Mouse (Mus musculus) gastrocnemius, postnatal 25 days (tissue): ENCODE results near the gene Patj. TPM values are rescaled to one million over a fixed set of nuclear protein-coding genes. Genes with fewer than 3 reads are reported as not detected.

Experiments used
- DNase-seq: peaks from one replicate; pipeline ENCODE4 v3.0.0; 2022
- microRNA-seq, 2 experiments: library from miRNA; unstranded; fragments of <30 nt; microRNA quantifications; one replicate each; pipeline ENCODE4 v1.2.0; 2021; ENCODE audit warnings: borderline replicate concordance in 2 of 2
- total RNA-seq, 2 experiments: library from RNA; stranded (reverse); gene quantifications; 1 replicate in 1 of 2; 2 replicates in 1 of 2; pipeline ENCODE4 v1.2.3; 2021

The Patj gene
- total RNA-seq, 2 experiments from 2014 or later = 1.6 to 2.6 TPM

- no peak for DNase-seq
Measured at GRCm38 (mm10) chr4:98727295-98727958, 331.8 kb downstream of the Patj start.

- no peak for DNase-seq
Measured at GRCm38 (mm10) chr4:98727959-98728347, 332.4 kb downstream of the Patj start.

GRCm38 (mm10) chr4:98728716-98729115 lies 333.1 kb downstream of the Patj start:
- DNase-seq = no peak

- DNase-seq = no peak
Measured at GRCm38 (mm10) chr4:98733660-98734059, 338.1 kb downstream of the Patj start.

GRCm38 (mm10) chr4:98739753-98740152 lies 344.2 kb downstream of the Patj start:
- DNase-seq = no peak

- DNase-seq = no peak
Measured at GRCm38 (mm10) chr4:98743209-98743905, 347.8 kb downstream of the Patj start.

GRCm38 (mm10) chr4:98743906-98744210 lies 348.3 kb downstream of the Patj start:
- no peak for DNase-seq

GRCm38 (mm10) chr4:98754456-98754855 lies 358.9 kb downstream of the Patj start:
- no peak for DNase-seq

- no peak for DNase-seq
Measured at GRCm38 (mm10) chr4:98756141-98756540, 360.6 kb downstream of the Patj start.

GRCm38 (mm10) chr4:98758012-98758821 lies 362.6 kb downstream of the Patj start:
- DNase-seq = no peak

- DNase-seq = no peak
Measured at GRCm38 (mm10) chr4:98758872-98759518, 363.4 kb downstream of the Patj start.

- DNase-seq = no peak
Measured at GRCm38 (mm10) chr4:98767134-98768133, 371.8 kb downstream of the Patj start.

Small RNAs within 50 kb of the gene (microRNA-seq; reads per million reads assigned to microRNA genes)
- gene Gm22625 = 0 reads per million in 2 experiments
- gene Gm26154 = 0 reads per million in 2 experiments

Other genes starting within 250 kb of the Patj start
- 10 to 100 TPM; 30.9 to 33.7 TPM for gene Tm2d1, start 12.5 kb upstream of the Patj start, total RNA-seq